Mouse (Mus musculus) MN1 (cell line): ENCODE data around the gene Eddm3b.

Source experiments
- DNase-seq: peaks from one replicate; pipeline ENCODE4 v3.0.0-alpha.2; 2016; ENCODE audit warnings: low spot score

Gene Eddm3b

GRCm38 (mm10) chr14:51094096-51094875 lies 19.9 kb upstream of the Eddm3b start:
- DNase-seq, result no peak

GRCm38 (mm10) chr14:51094921-51095320 lies 19.3 kb upstream of the Eddm3b start:
- DNase-seq, result no peak

- no peak for DNase-seq
Observed at GRCm38 (mm10) chr14:51095736-51096524, 18.3 kb upstream of the Eddm3b start.

- DNase-seq, result peak; percentile 49
Observed at GRCm38 (mm10) chr14:51098300-51098699, 15.9 kb upstream of the Eddm3b start.

- DNase-seq, result no peak
Observed at GRCm38 (mm10) chr14:51098921-51099320, 15.3 kb upstream of the Eddm3b start.

- DNase-seq, result no peak
Observed at GRCm38 (mm10) chr14:51101284-51101683, 12.9 kb upstream of the Eddm3b start.

- DNase-seq, result peak; percentile 15
Observed at GRCm38 (mm10) chr14:51103217-51103616, 11.0 kb upstream of the Eddm3b start.

GRCm38 (mm10) chr14:51104366-51104765 lies 9.9 kb upstream of the Eddm3b start:
- DNase-seq, result no peak

GRCm38 (mm10) chr14:51106449-51106967 lies 7.7 kb upstream of the Eddm3b start:
- no peak for DNase-seq

- no peak for DNase-seq
Observed at GRCm38 (mm10) chr14:51111966-51112365, 2.3 kb upstream of the Eddm3b start.

GRCm38 (mm10) chr14:51113476-51113875 lies 750 bp upstream of the Eddm3b start:
- no peak for DNase-seq

- DNase-seq, result no peak
Observed at GRCm38 (mm10) chr14:51125684-51126083, 11.5 kb downstream of the Eddm3b start.

GRCm38 (mm10) chr14:51127648-51128258 lies 13.5 kb downstream of the Eddm3b start:
- no peak for DNase-seq

GRCm38 (mm10) chr14:51128775-51129623 lies 14.8 kb downstream of the Eddm3b start:
- DNase-seq, result no peak

- no peak for DNase-seq
Observed at GRCm38 (mm10) chr14:51129624-51129975, 15.4 kb downstream of the Eddm3b start.

- no peak for DNase-seq
Observed at GRCm38 (mm10) chr14:51130315-51130940, 16.2 kb downstream of the Eddm3b start.

- no peak for DNase-seq
Observed at GRCm38 (mm10) chr14:51131086-51131815, 17.0 kb downstream of the Eddm3b start.

- no peak for DNase-seq
Observed at GRCm38 (mm10) chr14:51132372-51132771, 18.1 kb downstream of the Eddm3b start.

- DNase-seq, result peak; percentile 9
Observed at GRCm38 (mm10) chr14:51140342-51140741, 26.1 kb downstream of the Eddm3b start.

- DNase-seq, result no peak
Observed at GRCm38 (mm10) chr14:51142119-51142518, 27.9 kb downstream of the Eddm3b start.

GRCm38 (mm10) chr14:51142568-51142967 lies 28.3 kb downstream of the Eddm3b start:
- no peak for DNase-seq
